Mouse (Mus musculus): ENCODE results near the gene Rlf.
A peak's percentile ranks its signal among the peaks of the same experiment; 100 is the strongest.

Gene Rlf

DNA sequence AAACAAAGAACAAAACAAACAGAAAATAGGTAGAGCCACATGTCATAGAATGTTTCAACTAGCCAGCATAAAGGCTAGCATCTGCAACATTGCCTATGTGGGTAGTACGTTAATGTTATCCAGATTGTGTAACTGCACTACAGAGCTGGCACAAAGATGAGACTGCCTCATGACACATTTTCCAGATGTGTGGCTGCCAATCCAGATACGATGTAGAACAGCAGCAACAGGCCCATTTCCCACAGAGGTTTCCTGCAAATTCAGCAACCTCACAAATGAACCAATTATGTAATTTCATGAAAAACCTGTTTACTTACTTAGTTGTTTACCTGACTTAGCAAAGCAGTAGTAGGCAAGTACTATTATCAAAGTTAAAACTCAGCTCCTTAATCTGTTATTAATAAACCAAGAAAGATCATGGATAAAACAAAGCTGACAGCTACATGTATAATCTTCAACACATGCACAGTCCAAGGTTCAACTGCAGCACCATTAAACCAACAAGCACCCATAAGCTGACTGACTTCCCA lies 51.3 kb downstream of the Rlf start:
- no peak for DNase-seq (ENCODE audit: low spot score)

DNA sequence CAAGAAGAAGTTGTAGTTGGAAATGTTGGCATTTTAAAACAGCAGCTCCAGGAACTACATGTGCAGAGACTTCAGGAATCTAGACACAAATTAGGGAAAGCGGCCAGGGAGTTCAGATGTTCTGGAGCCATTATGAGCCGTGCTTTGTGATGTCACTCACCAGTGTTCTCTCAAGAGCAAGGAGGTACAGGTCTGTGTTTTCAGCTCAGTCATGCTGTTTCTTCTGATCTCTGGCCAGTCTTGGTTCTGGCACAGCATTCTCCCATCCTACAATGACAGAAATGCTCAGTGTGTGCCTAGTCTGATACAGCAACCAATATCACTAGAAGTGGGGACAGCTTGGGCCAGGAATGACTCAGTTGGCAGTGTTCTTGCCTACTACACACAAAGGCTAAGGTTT lies 105.8 kb downstream of the Rlf start, which contains the start of gene Tmco2:
TSS of gene Tmco2 (minus strand) at position 101 of the 400 bp plus-strand sequence.
- DNase-seq (ENCODE audit: low spot score): no peak

DNA sequence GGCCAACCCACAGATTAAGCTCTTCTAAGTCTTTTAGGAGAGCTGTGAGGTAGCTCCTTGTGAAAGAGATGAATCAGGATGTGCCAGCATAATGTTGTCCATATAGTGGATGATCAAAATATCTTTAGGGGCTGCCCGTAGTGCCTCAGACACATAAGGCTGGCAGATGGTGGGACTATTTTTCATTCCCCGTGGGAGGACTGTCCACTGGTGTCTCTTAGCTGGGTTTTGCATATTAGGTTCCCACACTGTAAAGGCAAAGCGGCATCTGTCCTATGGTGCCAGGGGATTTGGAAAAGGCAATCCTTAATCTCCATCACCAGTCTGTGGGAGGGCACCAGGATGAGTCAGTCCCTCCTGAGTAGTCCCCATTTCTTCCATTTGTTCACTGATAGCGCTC lies 111.6 kb downstream of the Rlf start:
- DNase-seq (ENCODE audit: low spot score): no peak

GRCm38 (mm10) chr4:121097650-121098378 lies 117.1 kb downstream of the Rlf start, which contains the start of gene Zmpste24:
Gene Zmpste24, minus strand, starts transcription at chr4:121098241.
- peak; percentile 72 for DNase-seq (ENCODE audit: low spot score)
